Mouse (Mus musculus) left cerebral cortex, adult 2 months (tissue): Measurements from ENCODE around the gene Agbl2. TPM values are rescaled to one million over a fixed set of nuclear protein-coding genes. Genes with fewer than 3 reads are reported as not detected.

Experiments
- DNase-seq, 2 experiments: peaks; one replicate each; pipeline ENCODE4 v3.0.0; 2021 to 2022; ENCODE audit warnings: low spot score in 2 of 2, mixed read lengths in 1 of 2; ENCODE audit errors: extremely low spot score in 1 of 2
- H3K27ac ChIP-seq: fragments of 200-600 bp; 2 replicates; pipeline ENCODE4 v1.8.1; 2022
- H3K4me3 ChIP-seq: fragments of 200-600 bp; 2 replicates; pipeline ENCODE4 v1.8.1; 2022
- CTCF ChIP-seq: fragments of 200-600 bp; IDR thresholded peaks from 2 replicates; pipeline ENCODE4 v1.8.1; 2022; ENCODE audit warnings: antibody characterized with exemption, mild to moderate bottlenecking, moderate library complexity
- intact Hi-C: fragments of 180-260 bp; cut with DNase I; formaldehyde crosslinking; loops from one replicate; pipeline ENCODE4 v1.15.1; 2025
- long read RNA-seq, 2 experiments: library from polyadenylated mRNA; stranded (forward); transcript quantifications; one replicate each; pipeline ENCODE4 v2.0.0; 2021; ENCODE audit warnings: borderline mapping rate in 2 of 2
- total RNA-seq, 2 experiments: library from RNA; stranded (reverse); gene quantifications; 2 replicates each; pipeline ENCODE4 v1.2.3; 2021

Gene Agbl2
- under 1 TPM; 0.38 to 0.72 TPM for total RNA-seq
- long read RNA-seq, experiment 1, partial matches to known transcripts = 0 of 2 reads
- long read RNA-seq, experiment 1, other reads (novel, unspliced or antisense) = 2 of 2 reads
- long read RNA-seq, experiment 2 = 0 reads

DNA sequence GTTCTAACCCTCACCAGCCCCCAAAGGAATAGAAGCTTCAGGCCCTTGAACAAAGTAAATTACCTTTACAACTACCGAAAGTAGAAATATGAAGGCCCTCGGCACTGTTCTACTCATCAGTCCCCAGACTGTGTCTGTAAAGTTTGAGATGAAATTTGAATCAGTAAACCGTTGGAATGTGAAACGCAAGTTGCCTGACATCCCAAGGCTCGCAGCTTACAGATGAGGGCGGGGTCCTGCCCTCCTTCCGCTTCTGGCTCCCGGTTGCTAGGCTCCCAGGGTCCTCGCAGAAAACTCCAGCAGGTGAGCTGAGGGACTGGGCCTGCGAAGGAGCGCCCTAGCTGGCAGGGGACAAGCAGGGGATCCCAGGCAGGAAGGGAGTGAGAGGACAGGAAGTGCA, at the start of gene Agbl2:
Agbl2 (plus strand) TSS at position 270 of the 400 bp plus-strand sequence.
- no peak for DNase-seq
- H3K27ac ChIP-seq = no peak within 1 kb of the TSS
- TF ChIP-seq CTCF = no peak
- intact Hi-C loops = no loop called here
- peak within 1 kb of the TSS; percentile 39 for H3K4me3 ChIP-seq

DNA sequence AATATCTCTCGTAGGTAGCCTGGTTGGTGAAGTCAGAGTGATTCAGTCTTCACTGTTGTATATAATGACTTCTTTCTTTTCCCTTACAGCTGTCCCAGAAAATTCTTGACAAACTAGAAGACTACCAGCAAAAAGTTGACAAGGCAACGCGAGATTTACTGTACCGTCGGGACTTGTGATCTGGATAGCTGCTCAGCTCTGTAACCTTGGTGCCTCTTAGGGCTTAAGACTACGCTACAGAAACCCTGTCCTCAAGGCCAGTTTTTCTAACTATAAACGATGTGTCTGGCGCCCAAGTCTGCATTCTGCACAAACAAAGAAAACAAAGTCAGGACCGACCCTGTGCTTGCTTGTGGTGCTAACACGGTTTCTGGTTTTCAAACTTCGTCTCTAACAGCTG, 47.2 kb upstream of the Agbl2 start:
- no peak for DNase-seq
- Histone ChIP-seq H3K27ac (no peak overlapping the region), H3K4me3 (no peak overlapping the region)
- intact Hi-C loops = no loop called here
- no peak for TF ChIP-seq CTCF

DNA sequence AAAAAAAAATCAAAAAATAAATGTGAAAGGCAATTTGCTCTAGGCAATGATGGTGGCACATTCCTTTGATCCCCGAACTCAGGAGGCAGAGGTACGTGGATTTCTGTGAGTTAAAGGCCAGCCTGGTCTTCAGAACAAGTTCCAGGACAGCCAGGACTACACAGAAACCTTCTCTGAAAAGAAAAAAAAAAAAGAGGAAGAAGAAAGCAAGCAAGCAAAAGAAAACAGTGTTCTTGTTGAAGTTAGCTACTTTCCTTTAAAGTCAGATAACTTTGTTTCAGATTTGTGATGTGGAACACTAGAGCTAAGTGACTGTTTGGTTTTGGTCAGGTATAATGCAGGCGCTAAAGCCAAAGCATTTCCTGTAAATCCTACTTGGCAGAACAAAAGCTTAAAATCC, 43.7 kb upstream of the Agbl2 start:
- DNase-seq = no peak
- Histone ChIP-seq H3K27ac (no peak overlapping the region), H3K4me3 (no peak overlapping the region)
- TF ChIP-seq CTCF = no peak
- intact Hi-C loops = no loop called here

- Histone ChIP-seq H3K27ac (no peak overlapping the region), H3K4me3 (no peak overlapping the region)
- no peak for DNase-seq
- intact Hi-C loops = no loop called here
- TF ChIP-seq CTCF = no peak
These were observed 43.2 kb upstream of the Agbl2 start for GRCm38 (mm10) chr2:90739327-90739726.

DNA sequence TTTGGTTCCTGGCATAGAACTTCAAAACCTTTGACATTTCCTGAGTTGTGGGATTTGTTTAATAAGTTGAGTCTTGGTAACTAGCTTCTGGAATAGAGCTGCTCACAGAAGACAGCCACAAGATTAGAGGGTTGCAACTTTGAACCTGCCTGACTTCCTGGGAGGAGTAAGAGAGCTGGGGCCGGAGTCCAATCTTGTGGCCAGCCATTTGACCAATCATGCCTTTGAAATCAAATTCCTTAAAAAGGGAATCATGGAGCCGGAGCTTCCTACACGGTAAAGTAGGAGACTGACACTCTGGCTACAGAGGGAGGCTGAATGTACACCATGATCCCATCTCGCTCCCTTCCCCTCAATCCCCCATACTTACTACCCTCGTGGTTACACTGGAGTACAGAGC, 42.6 kb upstream of the Agbl2 start:
- Histone ChIP-seq H3K27ac (no peak overlapping the region), H3K4me3 (no peak overlapping the region)
- DNase-seq = no peak
- intact Hi-C loops = no loop called here
- no peak for TF ChIP-seq CTCF

DNA sequence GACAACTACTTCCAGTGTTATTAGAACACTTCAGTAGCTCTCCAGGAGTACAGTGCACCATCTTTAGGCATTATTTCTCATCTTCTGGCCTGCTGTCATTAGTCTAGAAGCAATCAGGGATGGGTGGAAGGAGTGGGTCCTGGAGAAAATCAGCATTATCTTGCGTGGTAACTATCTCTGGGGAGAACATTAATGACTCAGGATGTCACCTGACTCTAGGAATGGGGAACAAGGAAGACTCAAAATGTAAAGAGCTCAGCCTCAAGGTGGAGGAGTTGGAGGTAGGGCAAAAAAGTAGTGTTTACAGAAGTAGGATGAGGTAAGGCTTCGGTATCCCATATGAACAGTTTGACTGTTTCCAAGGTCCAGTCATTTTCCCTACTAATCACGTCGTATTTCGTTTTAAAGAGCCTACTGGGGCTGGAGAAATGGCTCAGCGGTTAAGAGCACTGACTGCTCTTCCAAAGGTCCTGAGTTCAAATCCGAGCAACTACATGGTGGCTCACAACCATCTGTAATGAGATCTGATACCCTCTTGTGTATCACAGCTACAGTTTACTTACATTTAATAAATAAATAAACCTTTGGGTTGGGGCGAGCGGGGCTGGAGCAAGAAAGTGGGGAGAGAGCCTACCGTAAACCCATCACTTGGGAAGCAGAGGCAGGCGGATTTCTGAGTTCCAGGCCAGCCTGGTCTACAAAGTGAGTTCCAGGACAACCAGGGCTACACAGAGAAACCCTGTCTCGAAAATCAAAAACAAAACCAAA, 38.1 kb upstream of the Agbl2 start:
- no peak for DNase-seq
- H3K27ac ChIP-seq = peak overlapping the region; percentile 98
- intact Hi-C loops = loop anchor here (5.0 kb wide), 1 partner anchor 272 kb away; no protein-coding TSS in a partner anchor
- no peak for TF ChIP-seq CTCF
- peak overlapping the region; percentile 58 for H3K4me3 ChIP-seq

GRCm38 (mm10) chr2:90745053-90745678, 37.4 kb upstream of the Agbl2 start, which contains the start of gene Fnbp4:
Gene Fnbp4, plus strand, starts transcription at chr2:90745370.
- intact Hi-C loops = loop anchor here (5.0 kb wide), 1 partner anchor 273 kb away; no protein-coding TSS in a partner anchor
- peak; percentile 98 to 99 for DNase-seq

GRCm38 (mm10) chr2:90745740-90746537, 36.6 kb upstream of the Agbl2 start:
- Histone ChIP-seq H3K27ac (peak overlapping the region; percentile 95), H3K4me3 (peak overlapping the region; percentile 85)
- intact Hi-C loops = loop anchor here (5.0 kb wide), 1 partner anchor 274 kb away; no protein-coding TSS in a partner anchor
- peak in 1 of 2 experiments; percentile 51 for DNase-seq
- no peak for TF ChIP-seq CTCF

More at GRCm38 (mm10) chr2:90745053-90745678, 37.4 kb upstream of the Agbl2 start, which contains the start of gene Fnbp4:
- peak within 1 kb of the TSS; percentile 85 for H3K4me3 ChIP-seq
- no peak; the same call in 1 of the 2 replicates for TF ChIP-seq CTCF
- peak within 1 kb of the TSS; percentile 98 for H3K27ac ChIP-seq

GRCm38 (mm10) chr2:90746538-90746865, 36.0 kb upstream of the Agbl2 start:
- no peak for TF ChIP-seq CTCF
- Histone ChIP-seq H3K27ac (no peak overlapping the region; the same call in 1 of the 2 replicates), H3K4me3 (peak overlapping the region; percentile 85)
- DNase-seq = no peak
- intact Hi-C loops = loop anchor here (5.0 kb wide), 1 partner anchor 274 kb away; no protein-coding TSS in a partner anchor

DNA sequence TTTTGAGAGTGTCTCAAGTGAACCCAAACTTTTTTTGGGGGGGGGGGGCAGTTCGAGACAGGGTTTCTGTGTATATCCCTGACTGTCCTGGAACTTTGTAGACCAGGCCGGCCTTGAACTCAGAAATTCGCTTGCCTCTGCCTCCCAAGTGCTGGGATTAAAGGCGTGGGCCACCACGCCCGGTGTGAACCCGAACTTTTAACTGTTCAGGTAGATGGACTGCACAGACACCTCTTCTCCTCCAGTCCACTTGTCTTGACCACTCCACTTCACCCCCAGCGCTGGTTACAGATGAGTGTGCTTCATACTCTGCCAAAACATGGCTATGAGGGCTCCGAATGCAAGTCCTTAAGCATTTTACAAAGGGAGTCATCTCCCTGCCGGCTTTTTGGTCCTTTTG, 35.4 kb upstream of the Agbl2 start:
- Histone ChIP-seq H3K4me3 (no peak overlapping the region), H3K27ac (no peak overlapping the region)
- no peak for DNase-seq
- intact Hi-C loops = loop anchor here (5.0 kb wide), 1 partner anchor 275 kb away; no protein-coding TSS in a partner anchor
- TF ChIP-seq CTCF = no peak

- Histone ChIP-seq H3K4me3 (no peak overlapping the region), H3K27ac (no peak overlapping the region)
- intact Hi-C loops = loop anchor here (5.0 kb wide), 1 partner anchor 278 kb away; no protein-coding TSS in a partner anchor
- no peak for TF ChIP-seq CTCF
- DNase-seq = no peak
These were observed 32.7 kb upstream of the Agbl2 start for GRCm38 (mm10) chr2:90749676-90750459.
